Mouse (Mus musculus): ENCODE results near the gene Slc22a28. TPM values are rescaled to one million over a fixed set of nuclear protein-coding genes. Genes with fewer than 3 reads are reported as not detected.

Gene Slc22a28
- polyA plus RNA-seq, 1 experiment from 2014 or later: not detected

Other genes starting within 250 kb of the Slc22a28 start
- not detected in 2 replicates for gene Slc22a27, start 166.0 kb downstream of the Slc22a28 start, polyA plus RNA-seq (2014; fragmentation: Nextera tagmentation; extraction: Ambion mirVana)
- not detected in 2 replicates for gene Slc22a29, start 86.9 kb upstream of the Slc22a28 start, polyA plus RNA-seq (2014; fragmentation: Nextera tagmentation; extraction: Ambion mirVana)

Data from forebrain, embryonic 11.5 days (tissue).